Mouse (Mus musculus) T-helper 2 cell (primary cell): ENCODE results near the gene Lamp1.

ENCODE experiments used
- in situ Hi-C: fragments of 300-600 bp; cut with MboI, MseI; formaldehyde crosslinking; loops from one replicate; pipeline ENCODE4 v1.15.1; 2025; ENCODE audit warnings: high pct_unique_total_duplicates

Gene Lamp1

GRCm38 (mm10) chr8:13199385-13200061 is 40.6 kb downstream of the Lamp1 start:
- in situ Hi-C loops: loop anchor here (10.0 kb wide), 1 partner anchor 475 kb away; the partner anchor contains the start of gene Rasa3

- in situ Hi-C loops: loop anchor here (10.0 kb wide), 1 partner anchor 474 kb away; the partner anchor contains the start of gene Rasa3
Measured at GRCm38 (mm10) chr8:13200301-13201012, 41.5 kb downstream of the Lamp1 start, which contains the start of gene Grtp1. TSS of gene Grtp1 (minus strand) at chr8:13200620.

- in situ Hi-C loops: loop anchor here (10.0 kb wide), 1 partner anchor 474 kb away; the partner anchor contains the start of gene Rasa3
Measured at GRCm38 (mm10) chr8:13201013-13201334, 42.0 kb downstream of the Lamp1 start.

- in situ Hi-C loops: loop anchor here (10.0 kb wide), 1 partner anchor 473 kb away; the partner anchor contains the start of gene Rasa3
Measured at GRCm38 (mm10) chr8:13202041-13202440, 43.1 kb downstream of the Lamp1 start.

- in situ Hi-C loops: loop anchor here (10.0 kb wide), 1 partner anchor 472 kb away; the partner anchor contains the start of gene Rasa3
Measured at GRCm38 (mm10) chr8:13202806-13203205, 43.8 kb downstream of the Lamp1 start.

GRCm38 (mm10) chr8:13203472-13203871 is 44.5 kb downstream of the Lamp1 start:
- in situ Hi-C loops: loop anchor here (10.0 kb wide), 1 partner anchor 471 kb away; the partner anchor contains the start of gene Rasa3

- in situ Hi-C loops: loop anchor here (5.0 to 10.0 kb wide), 2 partner anchors 102 to 470 kb away; partner anchors contain the start of gene Rasa3
Measured at GRCm38 (mm10) chr8:13204371-13205140, 45.6 kb downstream of the Lamp1 start.

GRCm38 (mm10) chr8:13205311-13205710 is 46.4 kb downstream of the Lamp1 start:
- in situ Hi-C loops: loop anchor here (5.0 to 10.0 kb wide), 2 partner anchors 103 to 469 kb away; partner anchors contain the start of gene Rasa3

- in situ Hi-C loops: loop anchor here (5.0 to 10.0 kb wide), 2 partner anchors 104 to 469 kb away; partner anchors contain the start of gene Rasa3
Measured at GRCm38 (mm10) chr8:13206290-13206689, 47.3 kb downstream of the Lamp1 start.

GRCm38 (mm10) chr8:13208627-13209355 is 49.8 kb downstream of the Lamp1 start:
- in situ Hi-C loops: loop anchor here (5.0 to 10.0 kb wide), 2 partner anchors 106 to 466 kb away; partner anchors contain the start of gene Rasa3

GRCm38 (mm10) chr8:13209770-13210169 is 50.8 kb downstream of the Lamp1 start:
- in situ Hi-C loops: loop anchor here (5.0 to 10.0 kb wide), 2 partner anchors 107 to 465 kb away; partner anchors contain the start of gene Rasa3

GRCm38 (mm10) chr8:13213479-13214268 is 54.7 kb downstream of the Lamp1 start:
- in situ Hi-C loops: no loop called here

- in situ Hi-C loops: loop anchor here (5.0 kb wide), 1 partner anchor 566 kb away; no protein-coding TSS in a partner anchor
Measured at GRCm38 (mm10) chr8:13216386-13216785, 57.4 kb downstream of the Lamp1 start.

- in situ Hi-C loops: loop anchor here (5.0 kb wide), 1 partner anchor 565 kb away; no protein-coding TSS in a partner anchor
Measured at GRCm38 (mm10) chr8:13217093-13217492, 58.1 kb downstream of the Lamp1 start.

- in situ Hi-C loops: loop anchor here (5.0 kb wide), 1 partner anchor 564 kb away; no protein-coding TSS in a partner anchor
Measured at GRCm38 (mm10) chr8:13217986-13218385, 59.0 kb downstream of the Lamp1 start.

GRCm38 (mm10) chr8:13218441-13218840 is 59.5 kb downstream of the Lamp1 start:
- in situ Hi-C loops: loop anchor here (5.0 kb wide), 1 partner anchor 564 kb away; no protein-coding TSS in a partner anchor

- in situ Hi-C loops: no loop called here
Measured at GRCm38 (mm10) chr8:13224426-13224825, 65.5 kb downstream of the Lamp1 start.
